Mouse (Mus musculus) cerebellum, postnatal 4 days (tissue): ENCODE measurements around the gene Mapk6.
"Not testable (repeated sequence)": the region's sequence is repeated elsewhere in the genome, so short reads cannot be mapped to it uniquely, and the experiment has no call there.

ENCODE experiments used
- DNase-seq, 2 experiments: peaks; one replicate each; pipeline ENCODE4 v3.0.0; 2022; ENCODE audit warnings: low spot score in 2 of 2, mixed read lengths in 1 of 2

Mapk6 gene

GRCm38 (mm10) chr9:75382825-75383224, 27.0 kb downstream of the Mapk6 start:
- no peak for DNase-seq

GRCm38 (mm10) chr9:75378774-75379173, 31.0 kb downstream of the Mapk6 start:
- no peak for DNase-seq

GRCm38 (mm10) chr9:75376428-75376827, 33.4 kb downstream of the Mapk6 start:
- no peak for DNase-seq

GRCm38 (mm10) chr9:75375606-75376005, 34.2 kb downstream of the Mapk6 start:
- DNase-seq: peak in 1 of 2 experiments; percentile 11

- DNase-seq: no peak
These were observed 41.0 kb downstream of the Mapk6 start for GRCm38 (mm10) chr9:75368779-75369178.

- no peak for DNase-seq
These were observed 43.6 kb downstream of the Mapk6 start for GRCm38 (mm10) chr9:75366191-75366590.

GRCm38 (mm10) chr9:75365195-75365594, 44.6 kb downstream of the Mapk6 start:
- DNase-seq: no peak

- DNase-seq: not testable (repeated sequence)
These were observed 46.1 kb downstream of the Mapk6 start for GRCm38 (mm10) chr9:75363702-75364101.

- no peak for DNase-seq
These were observed 46.8 kb downstream of the Mapk6 start for GRCm38 (mm10) chr9:75363001-75363400.

- DNase-seq: no peak
These were observed 47.6 kb downstream of the Mapk6 start for GRCm38 (mm10) chr9:75362201-75362600.

- DNase-seq: peak; percentile 41 to 71
These were observed 48.1 kb downstream of the Mapk6 start for GRCm38 (mm10) chr9:75361699-75362098.

- no peak for DNase-seq
These were observed 52.6 kb downstream of the Mapk6 start for GRCm38 (mm10) chr9:75357087-75357654.

- no peak for DNase-seq
These were observed 54.0 kb downstream of the Mapk6 start for GRCm38 (mm10) chr9:75355783-75356182.

GRCm38 (mm10) chr9:75353094-75353493, 56.7 kb downstream of the Mapk6 start:
- no peak for DNase-seq

- DNase-seq: no peak
These were observed 61.2 kb downstream of the Mapk6 start for GRCm38 (mm10) chr9:75348641-75349040.

GRCm38 (mm10) chr9:75348066-75348465, 61.7 kb downstream of the Mapk6 start:
- no peak for DNase-seq

- no peak for DNase-seq
These were observed 62.3 kb downstream of the Mapk6 start, which contains the start of gene Bcl2l10 for GRCm38 (mm10) chr9:75347458-75347857. Gene Bcl2l10, plus strand, starts transcription at chr9:75347758.

GRCm38 (mm10) chr9:75342433-75342832, 67.4 kb downstream of the Mapk6 start:
- no peak for DNase-seq

- DNase-seq: no peak
These were observed 71.8 kb downstream of the Mapk6 start for GRCm38 (mm10) chr9:75338016-75338415.

- no peak for DNase-seq
These were observed 75.4 kb downstream of the Mapk6 start for GRCm38 (mm10) chr9:75334440-75334839.

- no peak for DNase-seq
These were observed 79.0 kb downstream of the Mapk6 start for GRCm38 (mm10) chr9:75330821-75331220.

GRCm38 (mm10) chr9:75328047-75328446, 81.8 kb downstream of the Mapk6 start:
- no peak for DNase-seq

GRCm38 (mm10) chr9:75322099-75322885, 87.5 kb downstream of the Mapk6 start:
- DNase-seq: no peak
